ENCODE assay signal across 17 mouse cellular contexts in the genomic region with DNA sequence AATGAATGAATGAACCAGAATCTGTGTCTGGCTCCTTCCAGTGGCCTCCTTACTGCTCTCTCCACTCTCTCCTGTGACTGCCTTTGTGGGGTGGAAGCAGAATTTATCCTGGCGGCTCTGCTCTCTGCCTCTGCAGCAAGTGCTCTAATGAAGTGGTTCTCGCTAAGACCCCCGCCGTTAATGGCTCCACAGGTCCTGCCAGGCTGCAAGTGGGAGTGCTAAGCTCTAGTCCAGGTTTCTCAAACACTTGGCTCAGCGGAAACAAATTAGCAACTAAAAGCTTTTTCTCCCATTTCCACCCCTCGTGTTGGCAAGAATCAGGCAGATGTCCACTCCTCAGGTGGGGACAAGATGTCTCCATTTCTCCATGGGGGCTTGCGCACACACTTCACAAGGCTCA. TPM values are rescaled to one million over a fixed set of nuclear protein-coding genes. Genes with fewer than 3 reads are reported as not detected.
DNase-seq lines count a peak whose midpoint lies in the region; ATAC-seq lines count a peak whose summit lies in the region.
"Had no signal": no experiment of that assay in that cellular context is flagged by ENCODE, and none has a peak within 500 bp of the region (broad histone marks: within the 10 kb centered on the region; RNA-seq: fewer than 3 reads in every experiment).

No protein-coding gene starts in this region.

- no peaks in the 10 kb centered on the region for H3K9me3 ChIP-seq in embryonic facial prominence, embryonic 13.5 days
- H3K9me3 ChIP-seq in embryonic facial prominence, embryonic 10.5 days = no peaks in the 10 kb centered on the region
- no peaks in the 10 kb centered on the region for H3K9me3 ChIP-seq in heart, embryonic 16.5 days (replicated peaks; ENCODE audit: control insufficient read depth, low read length)
- no peaks in the 10 kb centered on the region for H3K9me3 ChIP-seq in neural tube, embryonic 13.5 days
- H3K9me3 ChIP-seq: embryonic facial prominence, embryonic 15.5 days had no signal

- 0 out of 2 replicates have a peak overlapping the region, but pooled peaks have one; percentile 78 for H3K27ac ChIP-seq in embryonic facial prominence, embryonic 13.5 days
- no peak overlapping the region for H3K27ac ChIP-seq in embryonic facial prominence, embryonic 10.5 days (replicated peaks)
- H3K27ac ChIP-seq in heart, embryonic 16.5 days (ENCODE audit: low read length) = peak overlapping the region; percentile 62
- peak overlapping the region; percentile 81; the same call in 1 of the 2 replicates for H3K27ac ChIP-seq in neural tube, embryonic 13.5 days (replicated peaks)
- H3K27ac ChIP-seq: embryonic facial prominence, embryonic 15.5 days; kidney, postnatal 0 days had no signal

- H3K4me2 ChIP-seq in embryonic facial prominence, embryonic 13.5 days = no peak overlapping the region
- H3K4me2 ChIP-seq in heart, embryonic 16.5 days (ENCODE audit: low read depth, low read length) = no peak overlapping the region
- H3K4me2 ChIP-seq in neural tube, embryonic 13.5 days = no peak overlapping the region
- H3K4me2 ChIP-seq: embryonic facial prominence, embryonic 15.5 days had no signal

- no peak for DNase-seq in embryonic facial prominence, embryonic 10.5 days (ENCODE audit: low spot score)
- DNase-seq in heart, adult 18-20 months = no peak
- DNase-seq in neural tube, embryonic 10.5 days (ENCODE audit: extremely low spot score, low spot score) = no peak
- DNase-seq: adrenal gland, postnatal 10 days; cerebellum, adult 9-11 months; gastrocnemius, postnatal 14 days; layer of hippocampus, adult 9-11 months; lung, adult 2 months; thymus, adult 2 months had no signal

- H3K4me1 ChIP-seq in embryonic facial prominence, embryonic 13.5 days = peaks cover 40% of the 10 kb centered on the region
- H3K4me1 ChIP-seq in embryonic facial prominence, embryonic 10.5 days = peaks cover 7% of the 10 kb centered on the region; the same call in 1 of the 2 replicates
- peaks cover 44% of the 10 kb centered on the region for H3K4me1 ChIP-seq in heart, embryonic 16.5 days (ENCODE audit: control insufficient read depth, insufficient read depth, low read length)
- peaks cover 56% of the 10 kb centered on the region for H3K4me1 ChIP-seq in neural tube, embryonic 13.5 days (replicated peaks)

- H3K27me3 ChIP-seq in embryonic facial prominence, embryonic 13.5 days = no peaks in the 10 kb centered on the region
- H3K27me3 ChIP-seq in embryonic facial prominence, embryonic 10.5 days (replicated peaks; ENCODE audit: low read depth, poor library complexity, severe bottlenecking) = no peaks in the 10 kb centered on the region
- H3K27me3 ChIP-seq in heart, embryonic 16.5 days (ENCODE audit: control insufficient read depth, insufficient read depth, low read length) = no peaks in the 10 kb centered on the region
- H3K27me3 ChIP-seq in neural tube, embryonic 13.5 days = no peaks in the 10 kb centered on the region
- H3K27me3 ChIP-seq: embryonic facial prominence, embryonic 15.5 days had no signal

- WGBS in embryonic facial prominence, embryonic 13.5 days = 49% methylated on average over 7 of the region's 7 CpGs
- 51% methylated on average over 7 of the region's 7 CpGs for WGBS in embryonic facial prominence, embryonic 10.5 days
- 52% methylated on average over 7 of the region's 7 CpGs for WGBS in heart, embryonic 16.5 days
- WGBS in neural tube, embryonic 13.5 days = 32% methylated on average over 7 of the region's 7 CpGs

- ATAC-seq in embryonic facial prominence, embryonic 13.5 days (ENCODE audit: insufficient number of reproducible peaks, insufficient read depth, low FRiP score, low TSS enrichment, low read depth) = no peak
- ATAC-seq in heart, embryonic 16.5 days (replicated peaks; ENCODE audit: extremely low read depth, insufficient read depth, low FRiP score) = no peak
- ATAC-seq in neural tube, embryonic 13.5 days (ENCODE audit: low read depth) = no peak
- ATAC-seq in frontal cortex, adult (ENCODE audit: low TSS enrichment) = no peak
- ATAC-seq in erythroblast, adult 5-6 weeks (replicated peaks; ENCODE audit: low FRiP score, poor library complexity, severe bottlenecking) = no peak
- ATAC-seq: forebrain, embryonic 16.5 days had no signal

- H3K4me3 ChIP-seq in embryonic facial prominence, embryonic 13.5 days = no peak overlapping the region
- H3K4me3 ChIP-seq in embryonic facial prominence, embryonic 10.5 days = no peak overlapping the region
- H3K4me3 ChIP-seq in heart, embryonic 16.5 days (ENCODE audit: low read length) = no peak overlapping the region
- no peak overlapping the region for H3K4me3 ChIP-seq in neural tube, embryonic 13.5 days
- H3K4me3 ChIP-seq: embryonic facial prominence, embryonic 15.5 days had no signal

- no peak overlapping the region for H3K9ac ChIP-seq in embryonic facial prominence, embryonic 13.5 days
- no peak overlapping the region for H3K9ac ChIP-seq in heart, embryonic 16.5 days (ENCODE audit: low read length)
- H3K9ac ChIP-seq in neural tube, embryonic 13.5 days = no peak overlapping the region
- H3K9ac ChIP-seq: embryonic facial prominence, embryonic 15.5 days had no signal

- H3K36me3 ChIP-seq in embryonic facial prominence, embryonic 13.5 days = peaks cover 39% of the 10 kb centered on the region
- H3K36me3 ChIP-seq in embryonic facial prominence, embryonic 10.5 days (replicated peaks) = peaks cover 26% of the 10 kb centered on the region
- H3K36me3 ChIP-seq in heart, embryonic 16.5 days (ENCODE audit: control insufficient read depth, insufficient read depth) = peaks cover 21% of the 10 kb centered on the region
- no peaks in the 10 kb centered on the region for H3K36me3 ChIP-seq in neural tube, embryonic 13.5 days

RNA-seq across cellular contexts. Expression of a gene that starts 28.7 kb away (rescaled TPM):
- polyA plus RNA-seq in embryonic facial prominence, embryonic 13.5 days (2015; fragmentation: Nextera tagmentation; extraction: Ambion mirVana) = 0.84 and 1.1 TPM in 2 replicates
- polyA plus RNA-seq in embryonic facial prominence, embryonic 10.5 days (2016; fragmentation: Nextera tagmentation; extraction: Ambion mirVana) = 0.56 and 0.59 TPM in 2 replicates
- polyA plus RNA-seq in heart, embryonic 16.5 days (2015; fragmentation: Nextera tagmentation; extraction: Ambion mirVana) = 0.47 and 0.62 TPM in 2 replicates
- total RNA-seq in heart, adult 18-20 months (2021) = under 1 TPM; 0.17 to 0.64 TPM
- polyA plus RNA-seq in neural tube, embryonic 13.5 days (2015; fragmentation: Nextera tagmentation; extraction: Ambion mirVana) = 5.9 and 6.6 TPM in 2 replicates
- total RNA-seq in erythroblast, adult 5-6 weeks (2015; ENCODE audit: low replicate concordance) = 1.0 TPM in 1 of 2 replicates, not detected in the other
- 1.1 TPM in 1 of 2 replicates, not detected in the other for total RNA-seq in erythroblast, adult 5-6 weeks (2017; ENCODE audit: low replicate concordance)
